Mouse (Mus musculus): ENCODE measurements around the gene Fgfr2.

The Fgfr2 gene

DNA sequence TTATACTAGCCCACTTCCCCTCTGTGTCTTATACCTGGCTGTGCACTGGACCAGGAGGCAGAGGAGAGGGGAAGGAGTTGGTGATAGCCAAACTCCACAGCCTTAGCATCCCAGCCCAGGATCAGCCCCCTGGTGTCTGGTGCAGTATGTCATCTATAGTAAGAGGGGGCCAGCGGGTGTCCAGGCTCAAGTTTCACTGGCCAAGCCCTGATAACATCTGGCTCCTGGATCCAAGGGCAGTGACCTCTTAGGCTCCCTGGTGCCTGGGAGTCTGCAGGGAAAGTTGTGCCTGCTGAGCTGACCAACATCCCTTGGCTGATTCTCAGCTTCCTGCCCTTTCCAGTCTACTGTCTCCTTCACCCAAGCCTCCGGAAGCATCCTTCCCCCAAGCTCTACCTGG is 1315.9 kb downstream of the Fgfr2 start:
- CTCF ChIA-PET: no interaction called here

DNA sequence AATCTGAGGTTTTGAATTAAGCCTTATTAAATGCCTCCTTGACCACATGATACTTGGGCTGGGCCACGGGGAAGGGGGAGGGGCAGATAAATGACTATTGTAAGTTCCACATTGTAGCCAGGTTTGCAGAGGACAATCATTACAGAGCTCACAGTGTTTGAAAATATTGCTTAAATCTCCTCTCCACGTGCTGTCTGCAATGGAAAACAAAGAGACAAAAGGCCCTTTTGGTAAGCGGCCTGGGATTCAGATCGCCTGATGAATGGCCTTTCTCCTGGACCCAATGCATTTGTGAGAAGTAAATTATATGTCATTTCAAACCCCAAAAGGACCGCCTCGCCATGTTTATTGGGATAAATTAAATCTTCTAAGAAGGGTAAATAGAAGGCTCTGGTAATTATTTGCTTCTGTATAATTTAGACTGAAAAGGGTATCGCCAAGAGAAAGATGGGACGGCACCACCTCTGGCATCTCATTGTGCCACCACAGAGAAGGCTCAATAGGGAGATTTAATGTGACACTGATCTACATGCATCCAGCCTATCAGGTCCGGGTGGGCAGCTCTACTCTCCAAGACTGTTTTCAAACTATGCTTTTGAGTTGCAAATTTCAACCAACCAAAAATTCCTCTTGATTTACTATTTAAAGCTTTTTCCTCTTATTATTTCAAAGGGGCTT is 1317.5 kb downstream of the Fgfr2 start:
- CTCF ChIA-PET: no interaction called here

DNA sequence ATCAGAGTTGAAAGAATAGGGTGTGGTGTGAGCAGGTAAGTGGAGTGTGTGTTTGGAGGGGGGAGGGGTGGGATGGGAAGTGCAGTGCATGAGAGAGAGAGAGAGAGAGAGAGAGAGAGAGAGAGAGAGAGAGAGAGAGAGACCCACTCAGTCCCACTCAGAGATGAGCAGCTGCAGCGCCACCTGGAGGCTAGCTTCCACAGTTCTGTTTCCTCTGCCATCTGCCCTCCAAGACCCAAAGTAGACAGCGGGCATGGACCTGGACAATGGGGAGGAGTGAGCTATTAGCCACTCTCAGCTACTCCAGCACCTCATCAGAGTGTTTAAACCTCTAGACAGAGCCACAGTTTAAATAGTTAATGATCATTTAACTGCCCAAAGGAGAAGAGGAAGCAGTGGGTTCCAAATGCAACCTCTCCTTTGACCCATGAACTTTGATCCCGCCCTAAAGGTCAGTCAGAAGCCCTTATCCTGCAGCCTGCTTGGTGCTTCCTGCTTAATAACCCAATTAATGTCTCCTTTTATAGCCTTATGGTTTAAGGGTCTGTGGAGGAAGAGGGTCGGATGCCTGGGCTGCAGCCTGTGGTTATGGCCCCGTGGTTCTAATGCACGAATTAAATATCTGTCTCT is 1322.6 kb downstream of the Fgfr2 start:
- CTCF ChIA-PET: no interaction called here

DNA sequence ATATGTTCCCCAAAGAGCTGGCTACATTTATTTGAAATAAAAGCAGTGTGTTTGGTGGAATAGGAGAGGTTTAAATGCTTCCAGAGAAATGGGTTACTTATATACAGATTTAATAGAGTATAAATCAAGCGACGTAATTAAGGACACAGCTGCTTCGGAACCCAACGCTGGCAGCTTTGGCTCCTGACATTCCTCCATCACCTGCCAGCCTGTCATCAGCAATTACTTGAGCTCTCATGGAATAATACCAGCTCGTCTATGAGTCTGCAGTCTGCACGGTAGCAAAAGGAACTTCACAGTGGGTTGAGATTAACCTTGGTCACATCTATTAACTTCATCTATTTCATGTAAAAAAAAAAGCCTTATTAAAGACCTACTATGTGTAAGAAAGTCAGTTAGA is 1326.0 kb downstream of the Fgfr2 start:
- CTCF ChIA-PET: no interaction called here

DNA sequence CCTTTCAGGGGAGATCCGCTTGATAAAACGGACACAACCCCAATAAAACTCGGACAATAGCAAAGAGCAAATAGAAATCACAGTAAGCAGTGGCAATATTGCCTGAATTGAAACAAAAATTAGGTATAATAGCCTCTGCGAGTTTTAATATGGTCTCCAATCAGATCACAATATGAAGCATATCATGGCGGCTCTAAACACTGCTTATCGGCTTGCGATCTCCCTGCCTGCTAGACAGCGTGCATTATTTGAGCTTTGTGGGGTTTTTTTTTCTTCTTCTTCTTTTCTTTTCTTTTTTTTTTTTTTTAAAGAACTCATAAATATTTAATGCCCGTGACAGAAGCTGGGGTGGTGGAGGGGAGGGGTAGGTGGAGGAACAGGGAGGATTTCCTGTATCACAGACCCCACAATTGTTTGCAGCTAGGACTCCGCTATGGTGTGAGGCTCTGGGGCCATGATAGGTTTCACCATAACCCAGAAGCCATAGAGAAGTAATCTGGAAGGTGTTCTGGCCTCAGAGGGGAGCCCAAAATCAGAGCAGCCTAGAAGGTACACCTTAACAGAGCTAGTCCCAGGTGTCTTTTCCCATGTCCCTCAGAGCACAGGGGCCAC is 1334.4 kb downstream of the Fgfr2 start:
- CTCF ChIA-PET: no interaction called here

DNA sequence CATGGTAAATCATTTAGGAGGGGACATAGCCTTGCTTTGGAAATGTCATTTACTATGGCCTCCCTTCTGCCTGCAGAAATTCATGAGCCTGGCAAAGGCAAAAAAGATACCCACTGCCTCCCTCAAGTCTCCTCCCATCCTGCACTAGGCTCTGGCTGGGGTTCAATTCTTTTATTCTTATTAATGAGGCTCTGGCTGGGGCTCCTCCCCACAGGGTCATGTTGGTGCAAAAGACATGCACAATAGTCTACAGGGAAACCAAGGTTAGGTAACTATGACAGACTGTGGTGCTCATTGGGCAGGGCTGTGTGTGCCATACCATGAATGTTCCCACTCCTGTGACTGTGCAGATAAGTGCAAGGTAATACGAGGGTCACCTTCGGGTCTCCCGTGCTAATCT is 1337.4 kb downstream of the Fgfr2 start:
- CTCF ChIA-PET: no interaction called here

DNA sequence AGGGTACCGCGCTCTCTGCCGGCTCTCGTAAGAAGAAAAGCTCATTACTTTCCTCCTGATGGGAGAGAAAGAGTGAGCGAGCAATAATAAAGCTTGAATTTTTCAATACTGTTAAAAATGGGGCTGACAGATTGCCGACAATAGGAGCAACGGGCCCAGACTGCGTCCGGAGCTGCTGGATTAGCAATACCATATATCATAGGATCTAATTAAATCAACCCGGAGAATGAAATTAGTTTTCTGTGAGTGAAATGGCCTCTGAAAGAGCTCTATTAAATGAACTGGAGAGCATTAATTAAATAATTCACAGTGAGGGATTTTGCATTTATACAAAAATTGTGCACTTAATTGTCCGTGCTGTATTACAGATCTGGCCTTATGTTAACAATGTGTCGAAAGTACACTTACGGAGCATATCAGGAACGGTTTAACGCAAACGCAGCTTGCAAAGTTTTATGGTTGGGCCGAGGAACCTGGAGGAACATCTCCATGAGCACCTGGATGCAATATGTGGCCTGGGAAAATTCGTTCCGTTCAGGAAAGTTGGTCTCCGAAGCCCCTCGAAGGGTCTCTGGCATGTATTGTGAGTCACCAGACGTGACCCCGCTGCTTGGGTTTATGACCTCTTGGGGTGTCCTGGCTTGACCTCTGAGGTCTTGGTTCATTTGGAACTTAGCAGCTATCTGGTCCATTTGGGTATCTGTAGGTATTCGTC is 1344.7 kb downstream of the Fgfr2 start:
- CTCF ChIA-PET: no interaction called here

DNA sequence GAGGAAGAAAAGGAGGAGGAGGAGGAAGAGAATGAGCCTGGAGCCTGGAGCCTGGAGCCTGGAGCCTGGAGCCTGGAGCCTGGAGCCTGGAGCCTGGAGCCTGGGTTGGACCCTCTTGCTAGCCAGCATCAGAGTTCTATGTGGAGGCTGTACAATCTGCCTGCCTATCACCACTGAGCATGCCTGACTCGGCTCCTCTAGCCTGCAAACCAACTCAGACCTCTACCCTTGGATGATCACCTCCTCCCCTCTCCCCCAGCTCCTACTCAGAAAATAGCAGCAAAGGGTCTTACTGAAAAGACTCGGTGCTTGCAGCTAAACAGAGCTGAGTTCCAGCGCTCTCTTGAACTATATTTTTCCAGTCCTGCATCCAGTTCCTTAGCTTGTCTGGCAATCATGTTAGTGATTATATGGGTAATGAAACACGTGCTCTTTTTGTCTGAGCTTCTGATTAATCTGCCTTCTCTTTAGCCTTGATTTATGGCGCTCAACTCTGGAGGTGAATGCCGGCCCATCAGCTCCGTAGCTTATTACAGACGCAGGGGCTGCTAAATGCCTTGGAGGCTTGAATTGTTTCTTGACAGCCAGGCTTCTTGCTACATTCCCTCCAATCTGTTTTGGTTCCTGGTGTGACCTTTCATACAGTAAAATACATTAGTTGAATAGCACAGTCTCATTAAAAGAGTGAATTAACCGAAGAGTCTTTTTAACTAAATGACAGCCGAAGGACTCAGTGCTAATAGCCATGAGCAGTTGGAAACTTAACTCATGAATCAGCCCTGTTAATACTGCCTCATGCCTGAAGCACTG is 1345.5 kb downstream of the Fgfr2 start:
- CTCF ChIA-PET: no interaction called here

DNA sequence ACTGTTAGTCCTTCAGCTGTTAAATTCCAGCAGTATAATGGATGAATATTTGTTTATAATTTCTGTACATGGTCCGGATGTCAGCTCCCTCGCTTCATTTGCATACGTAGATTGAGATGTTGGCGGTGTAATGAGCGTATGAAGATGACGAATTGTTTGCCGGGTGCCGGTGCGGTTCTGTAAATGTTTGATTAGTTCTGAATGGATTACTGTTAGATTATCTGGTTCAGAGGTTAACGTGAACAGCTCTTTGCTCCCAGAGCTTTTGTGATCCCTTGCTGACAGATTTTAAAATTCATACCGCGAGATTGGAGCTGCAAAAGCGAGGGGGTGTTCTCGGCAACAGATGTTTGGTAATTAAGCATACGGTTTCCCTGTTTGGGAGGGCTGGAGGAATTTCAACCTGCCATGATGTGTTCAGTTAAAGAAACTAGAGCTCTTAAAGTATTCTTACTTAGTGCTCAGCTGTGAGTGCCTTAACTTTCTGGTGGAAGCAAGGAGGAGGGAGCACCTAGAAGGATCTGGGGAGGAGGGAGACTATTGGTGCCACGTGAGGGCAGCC is 1346.9 kb downstream of the Fgfr2 start:
- CTCF ChIA-PET: no interaction called here

DNA sequence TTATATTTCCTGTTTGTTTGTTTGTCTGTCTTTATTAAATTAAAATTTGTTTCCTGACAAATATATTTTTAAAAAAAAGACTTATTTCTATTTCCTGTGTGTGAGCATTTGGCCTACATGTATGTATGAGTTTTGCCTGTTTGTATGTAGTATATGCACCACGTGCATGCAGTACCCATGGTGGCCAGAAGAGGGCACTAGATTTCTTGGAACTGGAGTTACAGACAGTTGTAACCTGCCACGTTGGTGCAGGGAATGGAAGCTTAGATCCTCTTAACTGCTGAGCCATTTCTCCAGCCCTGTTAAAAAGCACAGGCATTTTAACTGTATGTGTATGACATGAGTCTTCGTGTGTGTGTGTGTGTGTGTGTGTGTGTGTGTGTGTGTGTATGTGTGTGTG is 1365.2 kb downstream of the Fgfr2 start:
- CTCF ChIA-PET: no interaction called here

DNA sequence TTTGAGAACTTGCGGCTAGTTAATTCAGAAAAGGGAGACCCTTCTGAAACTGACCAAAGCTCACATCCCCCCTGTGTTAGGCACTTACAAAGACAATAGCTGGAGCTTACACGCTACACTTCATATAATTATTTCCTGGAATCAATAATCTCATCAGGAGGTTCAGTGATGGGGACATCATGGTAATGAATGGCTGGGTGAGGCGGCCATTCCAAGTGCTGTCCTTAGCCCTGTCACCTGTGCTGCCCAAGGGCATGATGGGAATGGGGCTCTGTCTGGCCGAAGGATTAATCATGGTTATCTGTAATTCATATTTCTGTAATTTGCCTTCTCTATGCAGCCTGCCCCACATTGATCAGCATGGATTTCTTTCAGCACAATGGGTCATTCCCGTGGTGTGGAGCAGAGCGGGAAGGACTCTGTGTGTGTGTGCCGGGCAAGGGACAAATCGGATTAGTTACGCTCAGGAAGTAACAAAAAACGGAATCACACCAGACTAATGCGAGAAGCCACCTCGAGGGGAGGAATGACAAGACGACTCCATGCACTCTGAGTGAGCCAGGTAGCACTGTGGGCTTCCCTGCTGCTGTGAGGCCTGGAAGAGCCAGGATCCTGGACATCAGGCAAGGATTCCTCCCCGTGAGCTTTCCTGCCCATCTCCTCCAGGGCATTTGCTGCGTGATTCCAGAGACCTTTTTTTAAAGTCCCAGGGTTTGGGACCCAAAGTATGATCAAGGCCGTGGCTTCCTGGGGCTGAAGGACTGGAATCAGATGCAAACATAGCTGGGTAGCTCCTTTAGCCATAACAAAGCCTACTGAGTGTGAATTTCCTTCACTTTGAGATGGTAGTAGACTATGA is 1375.8 kb downstream of the Fgfr2 start:
- CTCF ChIA-PET: no interaction called here

DNA sequence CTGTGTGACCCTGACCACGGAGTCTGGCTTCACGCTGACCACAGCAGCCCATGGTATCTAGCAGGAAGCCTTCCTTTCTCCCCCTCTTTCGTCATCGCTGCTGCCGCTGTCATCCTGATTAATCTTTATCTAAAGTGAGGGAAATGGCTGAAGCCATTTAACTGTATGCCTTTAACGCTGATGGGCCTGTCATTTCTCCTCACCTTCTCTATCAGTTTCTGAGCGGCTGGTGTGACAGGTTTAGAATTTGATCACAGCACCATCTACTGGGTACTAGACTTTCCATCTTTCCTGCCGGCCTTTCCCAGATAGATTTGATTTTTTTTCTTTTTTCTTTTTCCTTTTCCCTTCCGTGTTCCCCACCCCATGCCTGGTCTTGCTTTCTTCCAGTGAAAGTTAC is 1376.4 kb downstream of the Fgfr2 start:
- CTCF ChIA-PET: no interaction called here

DNA sequence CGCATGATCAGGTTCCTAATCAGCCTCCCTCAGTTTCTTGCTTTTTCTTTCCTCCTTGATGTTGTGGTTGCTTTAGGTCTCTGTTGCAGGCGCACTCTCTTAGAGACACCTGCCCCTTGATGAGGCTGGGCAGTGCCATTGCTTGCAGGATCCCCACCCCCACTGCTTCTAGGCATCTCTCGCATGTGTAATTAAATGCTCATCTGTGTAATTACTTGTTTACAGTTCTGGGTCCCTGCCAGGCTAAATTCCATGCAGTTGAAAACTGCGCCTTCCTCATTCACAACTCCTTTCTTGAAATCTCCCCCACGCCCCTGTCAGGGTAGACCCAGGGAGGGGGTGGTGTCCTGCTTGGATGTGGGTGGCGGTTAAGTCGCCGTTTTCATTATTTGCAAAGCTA is 1380.0 kb downstream of the Fgfr2 start:
- CTCF ChIA-PET: no interaction called here

DNA sequence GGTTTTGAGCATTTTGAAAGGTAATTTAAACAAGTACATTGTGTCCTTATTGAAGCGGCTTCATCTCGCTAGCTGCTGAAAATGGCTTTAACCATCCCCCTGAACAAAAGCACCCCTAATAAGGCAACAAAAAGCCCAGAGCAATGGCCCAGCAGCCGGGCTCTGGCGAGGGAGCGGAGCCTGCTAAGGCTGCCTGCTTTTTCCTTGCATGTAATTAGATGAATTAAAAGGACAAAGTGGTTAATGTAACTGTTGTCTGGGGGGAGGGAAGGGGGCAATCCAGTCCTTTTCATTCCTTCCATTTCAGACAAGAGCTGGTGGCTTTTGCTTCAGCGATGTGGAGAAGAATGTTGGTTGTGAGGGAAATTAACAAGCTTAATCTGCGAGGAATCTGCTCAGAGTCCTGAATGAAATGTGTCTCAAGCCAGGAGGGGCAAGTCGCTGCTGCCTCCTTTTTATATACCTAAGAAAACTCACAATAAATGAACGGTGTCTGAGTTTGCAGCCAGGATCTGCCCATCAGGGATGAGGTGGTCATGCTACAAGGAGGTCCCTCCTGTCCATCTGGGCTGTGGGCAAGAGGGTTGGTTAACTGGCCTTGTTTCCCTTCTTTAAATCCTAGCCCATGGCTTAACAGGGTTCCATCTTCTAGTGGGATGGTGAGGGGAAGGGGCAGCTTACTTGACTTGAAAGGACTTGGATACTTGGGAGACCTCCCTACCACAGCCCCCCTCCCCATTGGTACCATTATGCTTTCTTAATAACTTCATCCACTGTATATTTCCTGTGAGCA is 1400.2 kb downstream of the Fgfr2 start:
- CTCF ChIA-PET: no interaction called here

DNA sequence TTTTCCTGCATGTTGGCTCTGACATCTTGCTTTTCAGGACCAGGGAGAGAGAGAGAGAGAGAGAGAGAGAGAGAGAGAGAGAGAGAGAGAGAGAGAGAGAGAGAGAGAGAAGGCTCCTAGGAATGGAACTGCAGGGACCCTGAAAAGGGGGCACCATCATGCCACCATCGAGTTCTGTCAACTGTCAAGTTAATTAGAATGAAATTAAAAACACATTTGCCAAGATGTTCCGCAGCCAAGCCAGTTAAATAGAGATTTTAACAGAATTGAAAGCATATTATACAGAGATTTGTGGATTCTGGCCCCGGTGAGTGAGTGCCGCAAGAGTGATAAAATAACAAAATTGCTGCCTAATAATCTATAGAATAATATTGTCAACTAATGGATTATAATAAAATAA is 1400.8 kb downstream of the Fgfr2 start:
- CTCF ChIA-PET: no interaction called here

DNA sequence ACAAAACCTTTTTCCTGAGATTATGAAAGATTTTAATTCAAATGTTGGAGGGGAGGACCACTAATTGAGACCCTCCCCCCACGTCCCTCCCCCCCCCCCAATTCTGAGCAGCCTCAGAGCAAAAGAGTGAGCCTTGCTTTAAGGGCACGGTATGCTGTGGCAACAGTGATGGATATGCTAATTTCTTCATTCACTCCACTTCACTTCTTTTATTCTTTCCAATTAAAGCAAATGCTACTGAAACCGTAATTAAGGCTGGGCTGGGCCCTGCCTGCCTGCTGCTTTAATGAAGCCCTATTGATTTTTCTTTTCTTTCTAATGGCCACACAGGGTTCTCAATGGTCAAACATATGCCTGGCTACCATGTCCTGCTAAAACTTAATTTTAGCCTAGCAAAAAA is 1404.9 kb downstream of the Fgfr2 start:
- CTCF ChIA-PET: no interaction called here

DNA sequence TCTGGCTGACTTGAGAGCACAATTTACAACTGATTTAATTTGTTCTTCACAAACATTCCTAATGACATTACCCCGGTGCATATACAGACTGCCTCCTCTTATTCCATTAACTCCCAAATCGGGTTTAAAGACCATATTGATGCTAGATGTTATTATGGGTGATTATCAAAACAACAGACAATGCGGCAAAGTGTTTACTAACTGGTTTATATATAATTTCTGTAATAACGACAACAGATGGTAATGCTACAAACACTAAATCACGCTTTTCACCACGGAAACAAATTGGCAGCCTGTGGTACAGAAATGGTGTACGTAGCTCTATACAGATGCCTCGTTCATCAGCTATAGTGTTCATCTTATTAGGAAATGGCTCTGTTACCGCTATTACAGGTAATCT is 1410.1 kb downstream of the Fgfr2 start:
- CTCF ChIA-PET: no interaction called here

DNA sequence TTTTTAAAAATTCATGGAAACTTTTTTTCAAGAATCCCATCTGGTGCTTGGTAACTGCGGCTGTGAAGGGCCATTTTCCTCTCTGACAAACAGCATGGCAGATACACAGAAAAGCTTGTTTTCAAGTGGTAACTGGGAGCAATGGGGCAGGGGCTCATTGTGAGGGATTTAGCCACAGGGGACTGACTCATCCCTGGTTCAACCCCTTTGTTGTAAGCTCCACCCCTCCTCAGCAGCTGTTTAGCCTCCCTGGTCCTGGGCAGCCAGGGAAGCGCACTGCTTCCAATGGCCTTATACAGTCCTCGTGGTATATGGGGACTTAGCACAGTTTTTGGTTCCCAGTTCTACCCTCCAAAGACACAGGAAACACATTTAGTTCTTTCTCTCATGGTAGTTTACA is 1426.3 kb downstream of the Fgfr2 start:
- CTCF ChIA-PET: no interaction called here

DNA sequence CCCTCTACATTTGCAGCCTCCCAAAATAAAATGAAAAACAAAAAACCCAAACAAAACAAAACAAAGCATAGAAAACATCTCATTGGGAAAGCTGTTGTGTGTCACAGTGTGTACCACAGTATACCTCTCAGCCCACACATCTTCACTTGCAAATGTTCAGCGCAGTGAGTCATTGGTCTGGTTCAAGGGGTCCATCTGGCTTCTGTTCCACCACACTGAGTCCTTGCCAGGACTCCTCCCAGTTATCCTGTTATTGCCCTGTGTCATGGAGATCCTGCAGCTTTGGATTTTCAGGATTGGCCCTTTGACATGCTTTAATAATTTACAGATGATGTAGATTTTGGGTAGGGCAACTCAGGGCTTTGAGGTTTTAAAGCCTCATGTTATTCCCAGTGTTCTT is 1435.8 kb downstream of the Fgfr2 start:
- CTCF ChIA-PET: no interaction called here

DNA sequence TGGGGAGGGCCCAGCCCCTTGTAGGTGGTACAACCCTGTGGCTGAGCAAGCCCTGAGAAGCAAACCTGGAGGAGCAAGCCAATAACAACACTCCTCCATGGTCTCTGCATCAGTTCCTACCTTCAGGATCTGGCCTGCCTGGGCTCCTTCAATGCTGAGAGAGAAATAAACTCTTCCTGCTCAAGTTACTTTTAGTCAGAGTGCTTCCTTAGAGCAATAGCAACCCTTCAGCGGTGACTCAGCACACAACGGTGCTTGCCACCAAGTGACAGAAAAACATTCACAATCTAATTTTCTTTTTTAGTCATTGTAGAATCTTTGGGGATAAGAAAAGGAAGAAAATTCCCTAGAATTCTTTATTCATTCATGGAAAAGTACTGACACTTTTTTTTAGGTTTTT is 1446.0 kb downstream of the Fgfr2 start:
- CTCF ChIA-PET: no interaction called here
